Mouse (Mus musculus): ENCODE data around the gene Plekha7.

DNA sequence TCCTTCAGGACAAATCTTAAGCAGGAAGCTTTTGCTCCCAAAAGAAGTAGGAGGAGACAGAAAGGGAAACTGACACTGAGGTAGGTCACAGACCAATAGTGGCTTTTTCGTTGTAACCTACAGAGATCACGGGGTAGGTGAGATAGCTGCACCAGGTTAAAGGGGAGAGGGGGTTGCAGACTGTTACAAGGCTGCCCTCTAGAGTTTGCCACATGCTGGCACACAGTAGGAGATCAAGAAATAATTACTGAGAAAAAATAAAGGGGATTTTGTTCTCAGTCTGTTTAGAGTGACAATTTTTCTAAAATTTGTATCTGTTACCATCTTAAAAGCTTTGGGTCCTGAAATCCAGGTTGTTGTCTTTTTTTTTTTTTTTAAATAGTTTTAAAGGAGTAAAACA lies 109.3 kb downstream of the Plekha7 start:
- no peak for TF ChIP-seq POLR2A (IDR thresholded peaks at IDR 0.05; ENCODE audit: borderline replicate concordance, extremely low read depth, low read depth, low read length)
- peak; percentile 23; the same call in 1 of the 2 replicates for TF ChIP-seq CTCF (IDR thresholded peaks at IDR 0.05; ENCODE audit: insufficient read depth, low read length)

Data from lung, adult 2 months (tissue).